Mouse (Mus musculus): ENCODE measurements around the gene Hmcn2.

Hmcn2 gene

DNA sequence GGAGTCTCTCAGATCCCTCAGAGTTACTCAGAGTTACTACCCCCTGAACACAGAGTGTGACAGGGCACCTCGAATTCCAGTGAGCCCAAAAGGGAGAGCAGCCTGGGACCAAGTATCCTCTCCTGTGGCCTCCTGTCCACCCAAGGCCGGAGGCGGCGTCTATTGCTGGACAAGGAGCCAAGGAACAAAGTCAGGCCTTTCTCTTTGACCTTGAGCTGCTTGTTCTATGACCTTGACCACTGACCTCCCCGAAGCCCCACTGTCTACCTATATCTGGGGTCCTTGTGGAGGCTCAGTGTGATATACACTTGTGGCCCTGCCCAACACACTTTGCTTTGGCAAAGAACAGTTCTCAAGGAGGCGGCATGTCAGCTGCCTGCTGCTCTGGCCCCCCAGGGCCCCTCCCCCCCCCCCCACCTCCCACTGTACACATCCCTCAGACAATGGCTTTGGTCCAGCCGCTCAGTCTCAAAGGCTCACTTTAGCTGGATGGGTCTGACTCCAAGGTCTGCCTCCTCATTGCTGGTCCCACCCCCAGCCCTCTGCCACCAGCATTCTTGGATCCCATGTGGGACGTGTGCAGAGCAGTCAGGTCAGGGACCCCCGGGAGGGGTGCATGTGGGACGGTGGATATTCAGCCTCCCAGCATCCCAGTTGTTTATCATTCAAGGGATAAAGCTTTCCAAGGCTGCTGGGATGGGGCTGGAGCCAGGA lies 162.0 kb downstream of the Hmcn2 start:
- DNase-seq (ENCODE audit: extremely low read depth, low read depth): no peak

- DNase-seq (ENCODE audit: extremely low read depth, low read depth): no peak
Measured at GRCm38 (mm10) chr2:31477234-31478161, 163.3 kb downstream of the Hmcn2 start.

DNA sequence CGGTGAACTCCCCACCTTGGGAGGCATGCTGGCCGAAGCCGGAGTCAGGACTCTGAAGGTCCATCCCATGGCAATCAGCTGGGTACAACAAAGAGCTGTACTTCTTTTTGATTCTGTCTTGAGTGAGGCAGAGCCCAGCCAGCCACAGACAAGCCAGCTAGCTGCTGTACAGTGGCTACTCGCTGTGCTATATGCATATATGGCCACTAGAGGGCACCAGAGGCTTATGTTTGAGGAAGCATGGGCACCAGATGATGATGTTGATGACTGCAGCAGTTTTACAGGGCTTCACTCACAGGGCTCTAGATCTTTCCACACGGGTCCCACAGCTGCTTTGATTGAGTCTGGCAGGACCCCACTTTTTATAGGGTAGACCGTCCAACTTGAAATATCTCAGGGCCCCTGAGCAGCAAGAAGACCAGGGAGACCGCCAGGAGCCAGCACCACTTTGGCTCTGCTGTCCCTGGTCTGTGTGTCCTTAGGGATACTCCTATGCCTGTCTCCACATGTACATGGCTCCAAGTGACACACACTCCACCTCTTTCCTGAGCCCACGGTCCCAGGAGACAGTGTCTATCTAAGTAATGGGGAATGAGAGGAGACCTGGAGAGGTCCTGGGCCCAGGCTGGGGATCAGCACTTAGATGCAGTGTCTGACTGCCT lies 168.8 kb downstream of the Hmcn2 start:
- peak; percentile 59 for DNase-seq (ENCODE audit: extremely low read depth, low read depth)

DNA sequence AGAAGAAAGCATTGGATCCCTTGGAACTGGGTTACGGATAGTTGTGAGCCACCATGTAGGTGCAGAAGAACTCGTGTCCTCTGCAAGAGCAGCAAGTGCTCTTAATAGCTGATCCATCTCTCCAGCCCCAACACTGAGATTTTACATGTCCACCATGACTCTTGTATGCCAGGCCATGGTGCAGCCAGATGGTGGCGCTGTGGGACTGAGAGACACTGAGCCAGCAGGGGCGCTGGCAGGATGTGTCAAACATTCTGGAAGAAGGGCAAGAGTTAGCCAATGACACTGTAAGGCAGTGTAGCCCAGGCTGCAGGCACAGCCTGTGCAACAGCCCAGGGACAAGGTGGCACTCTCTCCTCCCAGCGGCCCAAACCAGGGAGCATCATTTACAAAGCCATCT lies 170.0 kb downstream of the Hmcn2 start:
- peak; percentile 41 for DNase-seq (ENCODE audit: extremely low read depth, low read depth)

- DNase-seq (ENCODE audit: extremely low read depth, low read depth): no peak
Measured at GRCm38 (mm10) chr2:31489166-31489565, 175.0 kb downstream of the Hmcn2 start.

DNA sequence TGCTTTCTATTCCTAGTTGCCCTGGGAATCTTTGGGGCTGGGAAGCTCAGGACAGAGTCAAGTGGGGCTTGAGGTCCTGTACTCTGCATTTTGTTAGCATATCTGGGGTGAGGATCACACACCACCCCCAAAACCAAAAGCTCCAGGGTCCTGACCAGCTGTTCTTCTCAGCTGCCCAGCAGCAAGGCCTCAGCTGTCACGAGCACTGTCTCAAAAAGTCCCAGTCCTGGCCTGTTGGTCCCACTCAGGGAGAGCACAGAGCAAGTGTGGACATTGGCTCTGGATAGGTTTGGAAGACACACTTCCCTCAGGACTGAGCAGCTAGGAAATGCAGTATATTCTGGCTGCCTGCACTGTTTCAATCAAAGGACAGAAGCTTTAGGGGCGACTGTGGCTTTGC lies 176.3 kb downstream of the Hmcn2 start:
- no peak for DNase-seq (ENCODE audit: extremely low read depth, low read depth)

DNA sequence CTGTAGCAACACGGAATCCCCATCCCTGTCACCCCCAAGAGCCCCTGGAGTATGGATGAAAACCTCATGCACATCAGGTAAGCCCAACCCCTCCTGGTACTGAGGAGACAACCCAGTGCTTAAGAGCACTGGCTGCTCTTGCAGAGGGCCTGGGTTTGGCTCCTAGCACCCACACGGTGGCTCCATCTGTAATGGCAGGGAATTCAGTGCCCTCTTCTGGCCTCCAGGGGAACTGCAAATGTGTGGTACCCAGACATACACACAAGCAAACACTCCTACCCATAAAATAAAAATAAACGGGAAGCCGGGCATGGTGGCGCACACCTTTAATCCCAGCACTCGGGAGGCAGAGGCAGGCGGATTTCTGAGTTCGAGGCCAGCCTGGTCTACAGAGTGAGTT lies 178.1 kb downstream of the Hmcn2 start:
- no peak for DNase-seq (ENCODE audit: extremely low read depth, low read depth)

DNA sequence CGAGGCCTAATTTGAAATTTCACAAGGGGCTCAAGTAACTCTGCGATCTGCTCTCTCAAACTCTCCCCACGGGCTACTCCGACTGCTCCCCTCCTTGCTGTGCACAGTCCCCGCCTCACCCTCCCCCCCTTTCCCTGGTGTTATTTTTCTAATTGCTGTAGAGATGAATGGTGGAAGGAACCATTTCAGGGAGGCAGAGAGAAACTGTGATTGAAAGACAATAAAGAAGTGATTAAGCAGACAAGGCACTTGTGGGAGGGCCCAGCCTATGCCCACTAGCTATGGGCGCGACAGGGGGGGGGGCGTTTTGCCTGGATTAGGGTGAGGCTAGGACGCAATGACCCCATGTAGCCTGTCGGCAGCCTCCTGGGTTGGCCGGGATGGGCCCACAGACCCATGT lies 179.0 kb downstream of the Hmcn2 start:
- no peak for DNase-seq (ENCODE audit: extremely low read depth, low read depth)

GRCm38 (mm10) chr2:31494315-31494714 lies 180.1 kb downstream of the Hmcn2 start:
- DNase-seq (ENCODE audit: extremely low read depth, low read depth): no peak

GRCm38 (mm10) chr2:31495046-31495476 lies 180.8 kb downstream of the Hmcn2 start:
- DNase-seq (ENCODE audit: extremely low read depth, low read depth): no peak

- DNase-seq (ENCODE audit: extremely low read depth, low read depth): no peak
Measured at GRCm38 (mm10) chr2:31496141-31496540, 181.9 kb downstream of the Hmcn2 start.

DNA sequence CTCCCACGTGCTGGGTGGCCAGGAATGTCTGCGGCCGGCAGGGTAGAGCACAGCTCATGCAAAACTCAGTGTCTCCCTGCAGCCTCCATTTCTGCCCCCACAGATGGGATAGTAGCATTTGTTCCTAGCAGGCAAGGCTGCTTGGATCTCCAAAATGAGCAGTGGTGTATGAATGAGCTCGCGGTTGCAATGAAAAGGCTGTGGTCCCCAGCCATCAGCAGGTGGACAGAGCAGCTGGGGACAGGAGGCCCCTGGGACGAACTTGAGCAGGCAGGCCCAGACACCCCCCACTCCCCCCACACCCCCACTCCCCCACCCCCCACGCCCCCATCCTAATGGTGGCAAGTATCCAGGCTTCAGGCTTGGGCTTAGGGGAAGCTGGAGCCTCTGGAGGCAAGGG lies 182.9 kb downstream of the Hmcn2 start:
- DNase-seq (ENCODE audit: extremely low read depth, low read depth): no peak

GRCm38 (mm10) chr2:31497635-31498034 lies 183.4 kb downstream of the Hmcn2 start:
- no peak for DNase-seq (ENCODE audit: extremely low read depth, low read depth)

DNA sequence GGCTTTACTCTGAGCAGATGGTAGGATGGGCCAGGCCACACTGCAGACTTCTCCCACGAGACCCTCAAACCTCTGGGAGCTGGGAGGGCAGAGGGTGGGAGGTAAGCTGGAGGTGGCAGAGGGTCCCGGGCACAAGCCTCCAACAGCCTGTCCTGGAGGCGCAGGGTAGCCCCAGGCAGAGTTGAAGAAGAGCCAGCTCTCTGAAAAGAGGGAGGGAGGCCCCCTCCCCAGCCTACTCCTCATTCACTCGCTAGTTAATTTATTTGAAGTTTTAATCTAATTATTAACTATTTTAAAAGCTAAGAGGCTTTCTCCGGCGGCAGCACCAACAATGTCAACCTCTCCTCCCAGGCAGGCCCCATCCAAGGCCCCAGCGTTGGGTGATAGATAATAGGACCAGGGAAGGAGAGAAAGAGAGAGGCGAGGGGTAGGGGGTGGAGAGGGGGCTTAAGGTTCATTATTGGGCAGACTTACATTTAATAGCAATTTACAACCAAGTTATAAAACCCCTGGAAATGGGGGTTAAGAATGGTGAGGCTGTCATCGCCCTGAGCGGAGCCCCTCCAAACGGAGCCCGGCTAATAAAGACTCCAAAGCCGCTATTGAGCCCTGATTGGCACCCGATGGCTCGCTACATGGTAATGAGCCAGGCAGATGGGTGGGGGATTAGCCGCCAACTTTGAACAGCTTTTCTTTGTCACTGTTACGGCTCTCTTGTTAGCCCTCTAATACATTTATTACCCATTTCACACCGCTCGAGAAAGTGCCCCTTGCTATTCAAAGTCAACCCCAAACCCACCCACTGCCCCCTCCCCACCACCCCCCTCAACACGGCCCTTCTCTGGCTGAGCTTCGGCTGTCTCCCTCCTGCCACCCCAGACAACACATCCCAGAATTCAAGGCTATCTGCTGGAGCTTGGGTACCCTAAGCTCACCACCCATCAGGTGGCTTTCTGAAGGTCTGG lies 185.4 kb downstream of the Hmcn2 start:
- no peak for DNase-seq (ENCODE audit: extremely low read depth, low read depth)

DNA sequence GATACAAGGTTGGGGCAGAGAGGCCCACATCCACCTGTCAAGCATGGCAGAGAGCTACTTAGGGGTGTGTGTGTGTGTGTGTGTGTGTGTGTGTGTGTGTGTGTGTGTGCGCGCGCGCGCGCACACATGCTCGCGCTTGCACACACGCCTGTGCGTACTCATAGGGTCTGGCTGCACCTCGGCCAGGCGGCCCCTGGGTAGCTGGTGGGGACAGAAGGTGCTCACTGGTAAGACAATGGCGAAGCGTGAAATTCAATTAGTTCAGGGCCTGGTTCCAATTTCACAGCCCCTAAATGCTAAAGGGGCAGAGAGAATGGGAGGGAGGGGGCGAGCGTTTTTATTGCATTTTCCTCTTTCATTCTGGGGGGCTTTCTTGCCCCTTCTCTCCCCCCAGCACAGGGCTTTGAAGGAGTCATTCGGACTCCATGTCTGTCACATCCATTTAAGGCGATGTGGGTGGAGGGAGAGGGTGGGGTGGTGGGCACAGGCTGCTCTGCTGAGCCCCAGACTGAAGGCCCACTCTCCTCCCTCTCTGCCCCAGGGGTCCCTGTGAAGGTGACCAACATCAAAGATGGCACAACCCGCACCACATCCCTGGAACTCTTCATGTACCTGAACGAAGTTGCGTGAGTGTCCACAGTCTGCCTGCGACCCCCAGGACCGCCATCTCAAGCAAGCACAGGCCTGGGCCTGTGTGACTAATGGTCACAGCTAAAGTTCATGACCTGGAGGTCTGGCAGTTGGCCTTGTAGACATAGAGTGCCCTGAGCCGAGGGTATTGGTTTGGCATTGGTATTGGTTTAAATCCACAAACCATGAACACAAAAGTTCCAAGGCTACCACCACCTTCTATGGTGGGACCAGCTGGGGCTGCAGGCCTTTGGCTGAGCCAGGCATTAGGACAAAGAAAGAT lies 186.3 kb downstream of the Hmcn2 start:
- no peak for DNase-seq (ENCODE audit: extremely low read depth, low read depth)

DNA sequence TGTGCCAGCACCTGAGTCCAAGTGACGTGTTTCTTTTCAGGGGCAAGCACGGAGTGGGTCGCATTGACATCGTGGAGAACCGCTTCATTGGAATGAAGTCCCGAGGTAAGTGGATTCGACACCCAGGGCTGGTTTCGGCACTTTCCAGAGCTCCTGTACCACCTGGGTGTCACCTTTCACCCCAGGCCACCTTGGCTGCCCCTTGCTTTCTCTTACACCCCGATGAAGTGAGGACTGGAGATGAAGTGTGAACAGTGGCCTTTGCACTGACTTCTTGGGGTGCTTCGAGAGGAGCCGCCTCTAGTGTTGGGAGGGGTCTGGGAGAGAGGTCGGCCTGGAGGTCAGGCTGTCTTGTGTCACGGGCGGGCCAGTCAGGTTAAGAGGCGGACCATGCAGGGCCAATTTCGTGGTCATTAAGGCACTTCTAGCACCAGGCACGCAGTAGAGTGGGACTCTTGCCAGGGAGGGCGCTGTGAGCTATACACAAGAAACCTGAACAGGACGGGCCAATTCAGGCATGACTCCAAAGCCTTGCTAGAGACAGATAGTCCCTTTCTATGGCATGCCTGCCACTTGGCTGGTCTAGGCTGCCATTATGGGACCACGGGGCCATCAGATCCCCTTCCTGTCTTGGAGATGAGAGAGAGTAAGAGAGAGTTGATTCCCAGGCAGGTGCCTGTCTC lies 187.4 kb downstream of the Hmcn2 start:
- DNase-seq (ENCODE audit: extremely low read depth, low read depth): no peak

DNA sequence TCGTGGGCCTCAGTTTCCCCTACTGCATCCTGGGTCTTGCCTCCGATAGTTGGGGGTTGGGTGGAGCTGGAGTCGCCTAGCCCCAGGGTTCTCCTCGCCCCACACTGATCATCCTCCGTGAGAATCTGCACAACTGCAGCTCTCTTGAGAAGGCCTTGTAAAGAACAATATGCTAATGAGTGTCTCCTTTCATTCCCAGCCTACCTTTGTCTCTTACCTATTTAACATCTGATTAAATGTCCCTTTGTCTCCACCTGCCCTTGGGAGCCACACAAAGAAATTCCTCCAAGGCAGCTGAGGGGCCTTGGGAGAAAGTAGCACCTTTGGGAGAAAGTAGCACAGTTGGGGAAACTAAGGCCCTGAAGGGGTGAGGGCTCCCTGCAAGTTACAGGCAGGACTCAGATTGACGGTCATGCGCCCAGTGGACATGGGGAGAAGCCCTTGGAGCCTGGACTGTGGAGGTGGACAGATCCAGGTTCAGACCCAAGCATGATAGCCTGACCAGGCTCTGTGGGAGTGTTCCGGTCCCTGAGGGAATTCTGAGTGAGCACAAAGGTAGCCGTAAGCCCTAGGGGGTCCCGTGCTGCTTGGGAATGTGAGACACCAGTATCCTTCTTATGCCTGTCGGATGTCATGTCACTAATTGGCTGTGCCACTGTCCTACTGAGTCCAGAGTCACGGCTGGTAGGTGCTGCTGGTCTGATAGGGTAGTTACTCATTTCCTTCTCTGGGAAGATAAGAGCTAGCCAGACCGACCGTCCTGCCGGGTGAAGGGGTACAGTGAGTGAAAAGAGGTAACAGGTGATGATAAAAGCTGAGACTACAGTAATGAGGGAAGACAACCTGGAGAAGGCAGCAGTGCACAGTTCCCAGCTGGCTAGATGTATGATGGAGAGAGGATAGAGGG lies 188.7 kb downstream of the Hmcn2 start:
- no peak for DNase-seq (ENCODE audit: extremely low read depth, low read depth)

DNA sequence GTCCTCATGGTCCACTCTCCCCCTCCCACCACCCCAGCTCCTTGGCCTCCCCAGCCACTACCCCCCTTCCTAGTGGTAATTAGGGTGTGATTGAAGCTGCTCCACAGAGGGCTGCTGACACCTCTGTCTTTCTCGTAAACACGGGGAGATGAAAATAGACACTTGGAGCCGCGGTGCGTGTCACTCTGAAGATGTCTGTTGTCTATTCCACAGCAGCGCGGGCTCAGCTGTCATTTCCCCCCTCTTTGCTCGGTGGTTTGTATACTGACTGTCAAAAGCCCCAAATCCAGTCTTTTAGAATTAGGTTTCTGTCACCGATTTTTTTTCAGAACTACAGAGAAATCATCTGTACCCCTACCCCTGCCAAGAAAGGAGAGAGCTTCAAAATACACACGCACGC lies 191.3 kb downstream of the Hmcn2 start:
- DNase-seq (ENCODE audit: extremely low read depth, low read depth): no peak
